Mouse (Mus musculus) liver, adult 2 months (tissue): Measurements from ENCODE around the gene Acap1.

ENCODE experiments used
- CTCF ChIP-seq: fragments of 200-500 bp; IDR thresholded peaks from 2 replicates; pipeline ENCODE4 v1.5.1; 2011; ENCODE audit warnings: low read depth, low read length, control low read depth
- POLR2A ChIP-seq: fragments of 200-500 bp; IDR thresholded peaks from 2 replicates; pipeline ENCODE4 v1.6.1; 2011; ENCODE audit warnings: low read length, control low read depth; ENCODE audit not compliant: insufficient read depth; ENCODE audit errors: extremely low read depth

- TF ChIP-seq POLR2A, result no peak
- TF ChIP-seq CTCF, result no peak
Measured at GRCm38 (mm10) chr11:69850754-69851153, 44.6 kb downstream of the Acap1 start.
